Mouse (Mus musculus) heart, embryonic 11.5 days (tissue): ENCODE measurements around the gene Trmt11. TPM values are rescaled to one million over a fixed set of nuclear protein-coding genes. Genes with fewer than 3 reads are reported as not detected.

ENCODE experiments used
- ATAC-seq: fragments of 200-750 bp; cut with Nextera tagmentation; replicated peaks from 2 replicates; pipeline ENCODE4 v1.8.0; 2017; ENCODE audit warnings: moderate library complexity; ENCODE audit not compliant: insufficient number of reproducible peaks, low FRiP score, low TSS enrichment
- H3K27ac ChIP-seq: fragments of 300-500 bp; sonication (generic); 2 replicates; pipeline ENCODE4 v1.5.1; 2014; ENCODE audit warnings: mild to moderate bottlenecking, low read depth, low read length
- H3K27me3 ChIP-seq: fragments of 300-500 bp; sonication (generic); 2 replicates; pipeline ENCODE4 v1.6.1; 2014; ENCODE audit warnings: mild to moderate bottlenecking, low read length, mixed read lengths; ENCODE audit not compliant: control insufficient read depth, insufficient read depth
- H3K36me3 ChIP-seq: fragments of 300-500 bp; sonication (generic); 2 replicates; pipeline ENCODE4 v1.6.1; 2014; ENCODE audit warnings: mild to moderate bottlenecking, low read length, moderate library complexity, mixed read lengths; ENCODE audit not compliant: control insufficient read depth, insufficient read depth
- H3K4me1 ChIP-seq: fragments of 300-500 bp; sonication (generic); 2 replicates; pipeline ENCODE4 v1.6.1; 2014; ENCODE audit warnings: low read length; ENCODE audit not compliant: control insufficient read depth, insufficient read depth
- H3K4me2 ChIP-seq: fragments of 300-500 bp; sonication (generic); 2 replicates; pipeline ENCODE4 v1.6.1; 2014; ENCODE audit warnings: mild to moderate bottlenecking, moderate library complexity
- H3K4me3 ChIP-seq: fragments of 300-500 bp; sonication (generic); 2 replicates; pipeline ENCODE4 v1.5.1; 2014; ENCODE audit warnings: low read depth, low read length
- H3K9ac ChIP-seq: fragments of 300-500 bp; sonication (generic); 2 replicates; pipeline ENCODE4 v1.6.1; 2014; ENCODE audit warnings: mild to moderate bottlenecking, low read depth, low read length, moderate library complexity
- H3K9me3 ChIP-seq: fragments of 300-500 bp; sonication (generic); replicated peaks from 2 replicates; pipeline ENCODE4 v1.6.1; 2016; ENCODE audit warnings: low read length; ENCODE audit not compliant: control insufficient read depth
- WGBS: fragments of 180-500 bp; shearing (Covaris S2); extraction: QIAGEN DNeasy Blood & Tissue Kit; methylation state at CpG from one replicate; pipeline ENCODE4 v1.1.7; 2014; ENCODE audit not compliant: insufficient replicate concordance; 5-methylcytosine and 5-hydroxymethylcytosine counted together
- polyA plus RNA-seq: library from polyadenylated mRNA; unstranded; fragments of >200 nt; fragmentation: Nextera tagmentation; extraction: Ambion mirVana; gene quantifications from 2 replicates; pipeline ENCODE4 v1.2.1, GENCODE M21; 2014

Gene Trmt11
- polyA plus RNA-seq, 1 experiment from 2014 or later = 21.8 TPM

GRCm38 (mm10) chr10:30624161-30625019 is 23.8 kb upstream of the Trmt11 start:
- no peaks in the 10 kb centered on the region for H3K9me3 ChIP-seq
- ATAC-seq = no peak
- no peak overlapping the region for H3K27ac ChIP-seq
- 55% methylated on average over 5 of the region's 5 CpGs for WGBS
- no peak overlapping the region for H3K4me2 ChIP-seq
- H3K9ac ChIP-seq = no peak overlapping the region
- H3K27me3 ChIP-seq = no peaks in the 10 kb centered on the region
- H3K36me3 ChIP-seq = no peaks in the 10 kb centered on the region
- H3K4me3 ChIP-seq = no peak overlapping the region
- no peaks in the 10 kb centered on the region; the same call in 1 of the 2 replicates for H3K4me1 ChIP-seq

GRCm38 (mm10) chr10:30622928-30623327 is 22.4 kb upstream of the Trmt11 start:
- no peaks in the 10 kb centered on the region for H3K9me3 ChIP-seq
- no peaks in the 10 kb centered on the region for H3K27me3 ChIP-seq
- H3K4me1 ChIP-seq = no peaks in the 10 kb centered on the region; the same call in 1 of the 2 replicates
- H3K27ac ChIP-seq = no peak overlapping the region
- no peak for ATAC-seq
- no peak overlapping the region for H3K4me3 ChIP-seq
- H3K36me3 ChIP-seq = no peaks in the 10 kb centered on the region
- no peak overlapping the region for H3K9ac ChIP-seq
- H3K4me2 ChIP-seq = no peak overlapping the region

GRCm38 (mm10) chr10:30618918-30619210 is 18.3 kb upstream of the Trmt11 start:
- no peaks in the 10 kb centered on the region for H3K9me3 ChIP-seq
- H3K9ac ChIP-seq = peak overlapping the region; percentile 76
- no peaks in the 10 kb centered on the region for H3K27me3 ChIP-seq
- peak overlapping the region; percentile 85 for H3K4me2 ChIP-seq
- H3K36me3 ChIP-seq = no peaks in the 10 kb centered on the region
- ATAC-seq = no peak
- H3K4me3 ChIP-seq = peak overlapping the region; percentile 60
- 51% methylated on average over 3 of the region's 3 CpGs for WGBS
- no peak overlapping the region for H3K27ac ChIP-seq
- no peaks in the 10 kb centered on the region for H3K4me1 ChIP-seq

- no peaks in the 10 kb centered on the region for H3K27me3 ChIP-seq
- H3K9me3 ChIP-seq = no peaks in the 10 kb centered on the region
- peak overlapping the region; percentile 94 for H3K27ac ChIP-seq
- peak overlapping the region; percentile 85 for H3K4me2 ChIP-seq
- WGBS = 1% methylated on average over 49 of the region's 49 CpGs
- no peaks in the 10 kb centered on the region for H3K36me3 ChIP-seq
- peak overlapping the region; percentile 76 for H3K9ac ChIP-seq
- peak; percentile 100 for ATAC-seq
- no peaks in the 10 kb centered on the region for H3K4me1 ChIP-seq
- peak overlapping the region; percentile 60 for H3K4me3 ChIP-seq
These were observed 17.8 kb upstream of the Trmt11 start for GRCm38 (mm10) chr10:30618091-30618917.

- no peak for ATAC-seq
- Histone ChIP-seq H3K27me3 (no peaks in the 10 kb centered on the region), H3K4me1 (no peaks in the 10 kb centered on the region), H3K36me3 (no peaks in the 10 kb centered on the region), H3K4me3 (no peak overlapping the region), H3K27ac (no peak overlapping the region), H3K4me2 (no peak overlapping the region), H3K9ac (no peak overlapping the region), H3K9me3 (no peaks in the 10 kb centered on the region)
- WGBS = 80% methylated on average over 4 of the region's 4 CpGs
These were observed 12.5 kb upstream of the Trmt11 start for GRCm38 (mm10) chr10:30613039-30613438.

GRCm38 (mm10) chr10:30609614-30610013 is 9.1 kb upstream of the Trmt11 start:
- H3K9ac ChIP-seq = no peak overlapping the region
- H3K36me3 ChIP-seq = no peaks in the 10 kb centered on the region
- no peak for ATAC-seq
- no peak overlapping the region for H3K4me3 ChIP-seq
- H3K4me1 ChIP-seq = no peaks in the 10 kb centered on the region
- no peak overlapping the region for H3K27ac ChIP-seq
- no peaks in the 10 kb centered on the region for H3K27me3 ChIP-seq
- H3K9me3 ChIP-seq = no peaks in the 10 kb centered on the region
- H3K4me2 ChIP-seq = no peak overlapping the region

GRCm38 (mm10) chr10:30608109-30608508 is 7.6 kb upstream of the Trmt11 start:
- 65% methylated on average over 2 of the region's 2 CpGs for whole genome bisulfite sequencing
- no peak for ATAC-seq
- Histone ChIP-seq H3K4me2 (no peak overlapping the region), H3K4me1 (no peaks in the 10 kb centered on the region), H3K36me3 (no peaks in the 10 kb centered on the region), H3K27me3 (no peaks in the 10 kb centered on the region), H3K4me3 (no peak overlapping the region), H3K9ac (no peak overlapping the region), H3K27ac (no peak overlapping the region), H3K9me3 (no peaks in the 10 kb centered on the region)

- peak overlapping the region; percentile 63 for H3K27ac ChIP-seq
- peak overlapping the region; percentile 84 for H3K4me3 ChIP-seq
- no peaks in the 10 kb centered on the region for H3K4me1 ChIP-seq
- no peaks in the 10 kb centered on the region for H3K9me3 ChIP-seq
- no peak; the same call in none of the 2 replicates for ATAC-seq
- peak overlapping the region; percentile 89 for H3K4me2 ChIP-seq
- under 1% methylated on average over 27 of the region's 27 CpGs for WGBS
- peaks cover 9% of the 10 kb centered on the region for H3K36me3 ChIP-seq
- H3K27me3 ChIP-seq = no peaks in the 10 kb centered on the region
- H3K9ac ChIP-seq = peak overlapping the region; percentile 76
These were observed 435 bp downstream of the Trmt11 start for GRCm38 (mm10) chr10:30600094-30600534.
